Mouse (Mus musculus): ENCODE data around the gene Dnajc12.

- TF ChIP-seq CTCF (IDR thresholded peaks at IDR 0.05; ENCODE audit: control insufficient read depth, insufficient read depth, low read length) (no peak), POLR2A (IDR thresholded peaks at IDR 0.05; ENCODE audit: borderline replicate concordance, control insufficient read depth, low read depth, low read length) (no peak)
These were observed 73.1 kb downstream of the Dnajc12 start for GRCm38 (mm10) chr10:63455110-63455878.
